Mouse (Mus musculus) CH12.LX (cell line): ENCODE measurements around the gene Ubap2.

ENCODE experiments used
- CTCF ChIP-seq, 2 experiments: IDR thresholded peaks in 1 of 2; conservative IDR thresholded peaks in 1 of 2; 2 replicates each; pipeline ENCODE4 v1.5.1; 2011 to 2012; ENCODE audit warnings: low read depth in 2 of 2, low read length in 2 of 2, improper control_type of control experiment in 1 of 2, inconsistent platforms in 1 of 2, mild to moderate bottlenecking in 1 of 2, moderate library complexity in 1 of 2
- MAX ChIP-seq: IDR thresholded peaks from 2 replicates; pipeline ENCODE4 v1.6.1; 2011; ENCODE audit warnings: low read length, improper control_type of control experiment
- MYC ChIP-seq: IDR thresholded peaks from 2 replicates; pipeline ENCODE4 v1.6.1; 2011; ENCODE audit warnings: low read depth, mild to moderate bottlenecking, improper control_type of control experiment, low read length
- POLR2A ChIP-seq: IDR thresholded peaks from 2 replicates; pipeline ENCODE4 v1.6.1; 2011; ENCODE audit warnings: low read depth, mild to moderate bottlenecking, improper control_type of control experiment, low read length
- POLR2AphosphoS2 ChIP-seq: IDR thresholded peaks from 2 replicates; pipeline ENCODE4 v1.6.1; 2011; ENCODE audit warnings: low read depth, low read length, improper control_type of control experiment
- RCOR1 ChIP-seq: conservative IDR thresholded peaks from 2 replicates; pipeline ENCODE4 v1.6.1; 2012; ENCODE audit warnings: low read depth, mild to moderate bottlenecking, inconsistent platforms, low read length, improper control_type of control experiment
- TBP ChIP-seq: conservative IDR thresholded peaks from 2 replicates; pipeline ENCODE4 v1.6.1; 2011; ENCODE audit warnings: low read depth, low read length, improper control_type of control experiment
- TCF12 ChIP-seq: IDR thresholded peaks from 2 replicates; pipeline ENCODE4 v1.6.1; 2014; ENCODE audit warnings: low read depth, mild to moderate bottlenecking, inconsistent platforms, low read length, improper control_type of control experiment
- UBTF ChIP-seq: IDR thresholded peaks from 2 replicates; pipeline ENCODE4 v1.6.1; 2012; ENCODE audit warnings: low read depth, mild to moderate bottlenecking, inconsistent platforms, low read length, improper control_type of control experiment, moderate library complexity
- ZC3H11A ChIP-seq: IDR thresholded peaks from 2 replicates; pipeline ENCODE4 v1.6.1; 2012; ENCODE audit warnings: low read depth, mild to moderate bottlenecking, inconsistent platforms, low read length, improper control_type of control experiment
- ZKSCAN1 ChIP-seq: IDR thresholded peaks from 2 replicates; pipeline ENCODE4 v1.6.1; 2012; ENCODE audit warnings: low read depth, inconsistent platforms, low read length, improper control_type of control experiment, borderline replicate concordance

DNA sequence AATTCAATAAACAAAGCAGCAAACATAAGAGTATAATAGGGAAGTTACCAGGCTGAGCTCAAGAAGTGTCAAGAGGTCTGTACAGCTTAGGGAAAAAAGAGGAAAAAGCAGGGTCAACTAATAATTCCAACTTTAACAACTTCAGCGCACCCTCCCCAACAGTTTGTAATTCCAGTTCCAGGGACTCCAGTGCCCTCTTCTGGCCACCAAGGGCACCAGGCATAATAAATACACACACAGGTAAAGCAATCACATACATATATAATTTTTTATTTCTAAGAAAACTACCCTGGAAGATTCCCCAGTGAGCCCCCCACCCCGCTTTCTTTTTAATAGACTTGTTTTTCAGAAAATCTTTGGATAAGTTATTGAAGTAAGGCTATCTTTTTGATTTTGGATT lies 29.5 kb downstream of the Ubap2 start:
- TF ChIP-seq TCF12, result no peak
- no peak for TF ChIP-seq UBTF
- TF ChIP-seq CTCF (conservative IDR thresholded peaks at IDR 0.05 in 1 of 2, IDR thresholded peaks at IDR 0.05 in 1 of 2; ENCODE audit: low read depth in 2 of 2, low read length in 2 of 2), result peak in 1 of 2 experiments; percentile 37; a peak in 2 of 4 replicates
- no peak for TF ChIP-seq RCOR1
- TF ChIP-seq POLR2A, result no peak
- no peak for TF ChIP-seq MYC
- TF ChIP-seq MAX, result no peak
- TF ChIP-seq ZC3H11A, result no peak
- no peak for TF ChIP-seq ZKSCAN1
- TF ChIP-seq POLR2AphosphoS2, result no peak
- no peak for TF ChIP-seq TBP
